Mouse (Mus musculus) kidney, adult 2 months (tissue): Measurements from ENCODE around the gene Gm28048.

ENCODE experiments used
- CTCF ChIP-seq: fragments of 200-500 bp; conservative IDR thresholded peaks from 2 replicates; pipeline ENCODE4 v1.5.1; 2011; ENCODE audit warnings: low read depth, mild to moderate bottlenecking, control low read depth, low read length, moderate library complexity, mixed read lengths; ENCODE audit not compliant: insufficient read depth, insufficient read length
- POLR2A ChIP-seq: fragments of 200-500 bp; IDR thresholded peaks from one replicate; pipeline ENCODE4 v1.6.1; 2011; ENCODE audit warnings: low read depth, low read length, control low read depth

GRCm38 (mm10) chr11:23008824-23009200, 26.9 kb upstream of the Gm28048 start:
- no peak for TF ChIP-seq CTCF
- no peak for TF ChIP-seq POLR2A
